ENCODE assay signal across 22 mouse cellular contexts in genomic region chr13:93180351-93180750, GRCm38 (mm10). TPM values are rescaled to one million over a fixed set of nuclear protein-coding genes. Genes with fewer than 3 reads are reported as not detected.
A peak's percentile ranks its signal among the peaks of the same experiment; 100 is the strongest.
DNase-seq lines count a peak whose midpoint lies in the region; ATAC-seq and TF ChIP-seq lines count a peak whose summit lies in the region.
"Had no signal": no experiment of that assay in that cellular context is flagged by ENCODE, and none has a peak within 500 bp of the region (broad histone marks: within the 10 kb centered on the region; RNA-seq: fewer than 3 reads in every experiment).

No protein-coding gene starts in this region.

- H3K9me3 ChIP-seq in CH12.LX (replicated peaks; ENCODE audit: low read length): no peaks in the 10 kb centered on the region
- no peaks in the 10 kb centered on the region for H3K9me3 ChIP-seq in kidney, embryonic 16.5 days (ENCODE audit: low read length)
- no peaks in the 10 kb centered on the region for H3K9me3 ChIP-seq in intestine, postnatal 0 days (ENCODE audit: control insufficient read depth)
- H3K9me3 ChIP-seq: embryonic facial prominence, embryonic 13.5 days; embryonic facial prominence, embryonic 15.5 days; forebrain, embryonic 10.5 days; forebrain, embryonic 12.5 days had no signal

- H3K27ac ChIP-seq in gastrocnemius, adult 2 months: peak overlapping the region; percentile 16; the same call in 1 of the 2 replicates
- H3K27ac ChIP-seq in CH12.LX (ENCODE audit: insufficient read depth, low read depth): no peak overlapping the region
- no peak overlapping the region for H3K27ac ChIP-seq in kidney, embryonic 16.5 days (ENCODE audit: low read length)
- no peak overlapping the region for H3K27ac ChIP-seq in intestine, postnatal 0 days (ENCODE audit: low read depth, low read length)
- H3K27ac ChIP-seq: embryonic facial prominence, embryonic 13.5 days; embryonic facial prominence, embryonic 15.5 days; forebrain, embryonic 10.5 days; forebrain, embryonic 12.5 days had no signal

- intact Hi-C loops in gastrocnemius, adult 2 months (cut with DNase I): no loop called here
- intact Hi-C loops in gastrocnemius, postnatal 36 days (cut with DNase I): no loop called here

- H3K4me3 ChIP-seq in gastrocnemius, adult 2 months: no peak overlapping the region
- H3K4me3 ChIP-seq in CH12.LX (replicated peaks in 1 of 3; ENCODE audit: low read depth in 2 of 3, low read length in 2 of 3, poor library complexity in 1 of 3): no peak overlapping the region
- no peak overlapping the region for H3K4me3 ChIP-seq in kidney, embryonic 16.5 days (ENCODE audit: low read length)
- H3K4me3 ChIP-seq in intestine, postnatal 0 days (ENCODE audit: low read depth, low read length): no peak overlapping the region
- H3K4me3 ChIP-seq: embryonic facial prominence, embryonic 13.5 days; embryonic facial prominence, embryonic 15.5 days; erythroblast, embryonic 14.5 days; forebrain, embryonic 10.5 days; forebrain, embryonic 12.5 days had no signal

- peaks cover 22 to 61% of the 10 kb centered on the region in 2 experiments for H3K36me3 ChIP-seq in CH12.LX (replicated peaks in 1 of 2; ENCODE audit: control insufficient read depth in 1 of 2, insufficient read depth in 1 of 2, low read length in 1 of 2)
- peaks cover 6% of the 10 kb centered on the region for H3K36me3 ChIP-seq in splenic B cell, adult 2 months (ENCODE audit: control insufficient read depth, insufficient read depth, low read length, poor library complexity, severe bottlenecking)
- peaks cover 18% of the 10 kb centered on the region for H3K36me3 ChIP-seq in kidney, embryonic 16.5 days (ENCODE audit: insufficient read depth, low read length)
- H3K36me3 ChIP-seq in intestine, postnatal 0 days (ENCODE audit: control insufficient read depth, insufficient read depth): peaks cover 23% of the 10 kb centered on the region

- no peak overlapping the region for H3K4me2 ChIP-seq in CH12.LX (ENCODE audit: insufficient read depth, low read depth, poor library complexity, severe bottlenecking)
- no peak overlapping the region for H3K4me2 ChIP-seq in kidney, embryonic 16.5 days (replicated peaks; ENCODE audit: low read depth, low read length)
- H3K4me2 ChIP-seq in intestine, postnatal 0 days (replicated peaks; ENCODE audit: low read depth): no peak overlapping the region
- H3K4me2 ChIP-seq: embryonic facial prominence, embryonic 13.5 days; embryonic facial prominence, embryonic 15.5 days; forebrain, embryonic 12.5 days had no signal

- no peak for TF ChIP-seq EP300 in CH12.LX (IDR thresholded peaks at IDR 0.05; ENCODE audit: low read length)

- ATAC-seq in kidney, embryonic 16.5 days (ENCODE audit: low FRiP score, low TSS enrichment): no peak
- ATAC-seq in intestine, postnatal 0 days: no peak
- ATAC-seq: CD4-positive, CD25-positive, alpha-beta regulatory T cell, adult 4 months had no signal

- H3K27me3 ChIP-seq in CH12.LX (replicated peaks): no peaks in the 10 kb centered on the region
- H3K27me3 ChIP-seq in splenic B cell, adult 2 months (ENCODE audit: control insufficient read depth, insufficient read depth, low read length, poor library complexity, severe bottlenecking): no peaks in the 10 kb centered on the region
- no peaks in the 10 kb centered on the region for H3K27me3 ChIP-seq in kidney, embryonic 16.5 days (ENCODE audit: insufficient read depth, low read length)
- no peaks in the 10 kb centered on the region for H3K27me3 ChIP-seq in intestine, postnatal 0 days (replicated peaks; ENCODE audit: control insufficient read depth, insufficient read depth, low read length)
- H3K27me3 ChIP-seq: embryonic facial prominence, embryonic 13.5 days; embryonic facial prominence, embryonic 15.5 days; forebrain, embryonic 12.5 days had no signal

- 71% methylated on average over 1 of the region's 1 CpGs for WGBS in kidney, embryonic 16.5 days
- WGBS in intestine, postnatal 0 days: 87% methylated on average over 1 of the region's 1 CpGs

- peaks cover 5 to 35% of the 10 kb centered on the region in 2 experiments; a peak in 3 of 4 replicates for H3K4me1 ChIP-seq in CH12.LX (ENCODE audit: control insufficient read depth in 1 of 2, insufficient read depth in 2 of 2)
- no peaks in the 10 kb centered on the region for H3K4me1 ChIP-seq in kidney, embryonic 16.5 days (ENCODE audit: insufficient read depth, low read length)
- no peaks in the 10 kb centered on the region for H3K4me1 ChIP-seq in intestine, postnatal 0 days (replicated peaks; ENCODE audit: control insufficient read depth, insufficient read depth, low read length)
- H3K4me1 ChIP-seq: embryonic facial prominence, embryonic 13.5 days; embryonic facial prominence, embryonic 15.5 days; forebrain, embryonic 10.5 days; forebrain, embryonic 12.5 days had no signal

- DNase-seq in gastrocnemius, adult 2 months: no peak
- DNase-seq in gastrocnemius, postnatal 36 days: no peak
- peak; percentile 14 for DNase-seq in CH12.LX (ENCODE audit: extremely low read depth)
- DNase-seq in splenic B cell, adult 2 months (ENCODE audit: low read depth, low spot score): peak; percentile 56
- DNase-seq: adrenal gland, adult 2 months; adrenal gland, postnatal 10 days; adrenal gland, postnatal 25 days; cerebellum, adult 11-12 months; cerebellum, adult 2 months; cerebellum, adult 9-11 months; cerebellum, postnatal 14 days; cerebellum, postnatal 36 days; embryo, embryonic 11 days had no signal

- TF ChIP-seq RAD21 in CH12.LX (IDR thresholded peaks at IDR 0.05; ENCODE audit: low read depth, low read length): no peak

- TF ChIP-seq POLR2A in CH12.LX (IDR thresholded peaks at IDR 0.05; ENCODE audit: low read depth, low read length): no peak

- no peak for TF ChIP-seq CTCF in gastrocnemius, adult 2 months (IDR thresholded peaks at IDR 0.05)
- TF ChIP-seq CTCF in CH12.LX (conservative IDR thresholded peaks at IDR 0.05 in 1 of 2, IDR thresholded peaks at IDR 0.05 in 1 of 2; ENCODE audit: low read depth in 2 of 2, low read length in 2 of 2): no peak
- no peak for TF ChIP-seq CTCF in intestine, postnatal 0 days (IDR thresholded peaks at IDR 0.05; ENCODE audit: low read depth)

- H3K9ac ChIP-seq in CH12.LX (ENCODE audit: insufficient read depth, low read depth): no peak overlapping the region
- H3K9ac ChIP-seq in kidney, embryonic 16.5 days (replicated peaks; ENCODE audit: low read length): no peak overlapping the region
- no peak overlapping the region for H3K9ac ChIP-seq in intestine, postnatal 0 days (ENCODE audit: low read depth, low read length)
- H3K9ac ChIP-seq: embryonic facial prominence, embryonic 13.5 days; embryonic facial prominence, embryonic 15.5 days; forebrain, embryonic 12.5 days had no signal

- dilution Hi-C loops in CH12.LX (cut with MboI; ENCODE audit: extremely low pct_ligation_motif_present, extremely low pct_unique_long_range_greater_than_20kb, low sequenced_read_pairs): no loop called here

- in situ Hi-C loops in CH12.LX (cut with MboI; ENCODE audit: low pct_ligation_motif_present, low pct_unique_long_range_greater_than_20kb, low sequenced_read_pairs): no loop called here

- H3K79me2 ChIP-seq in CH12.LX (replicated peaks; ENCODE audit: control insufficient read depth, extremely low read depth, insufficient read depth, poor library complexity, severe bottlenecking): peaks cover 42% of the 10 kb centered on the region

TF ChIP-seq in CH12.LX, 34 proteins besides CTCF, POLR2A, EP300 and RAD21:
- TF ChIP-seq MEF2A (IDR thresholded peaks at IDR 0.05; ENCODE audit: borderline replicate concordance, low read depth, low read length) (no peak), CHD1 (IDR thresholded peaks at IDR 0.05; ENCODE audit: low read depth, low read length) (no peak), JUND (conservative IDR thresholded peaks at IDR 0.05; ENCODE audit: low read depth, low read length) (no peak), ZMIZ1 (IDR thresholded peaks at IDR 0.05; ENCODE audit: low read depth, low read length) (no peak), SMC3 (IDR thresholded peaks at IDR 0.05; ENCODE audit: low read depth, low read length) (no peak), USF1 (IDR thresholded peaks at IDR 0.05; ENCODE audit: low read depth, low read length) (no peak), ELF1 (IDR thresholded peaks at IDR 0.05; ENCODE audit: low read depth, low read length) (no peak), UBTF (IDR thresholded peaks at IDR 0.05; ENCODE audit: low read depth, low read length) (no peak), MAX (IDR thresholded peaks at IDR 0.05; ENCODE audit: low read length) (no peak), USF2 (conservative IDR thresholded peaks at IDR 0.05; ENCODE audit: low read depth, low read length) (no peak), ZNF384 (IDR thresholded peaks at IDR 0.05; ENCODE audit: low read depth, low read length) (no peak), JUN (IDR thresholded peaks at IDR 0.05; ENCODE audit: insufficient read depth, low read depth, low read length) (no peak), HCFC1 (IDR thresholded peaks at IDR 0.05; ENCODE audit: low read depth, low read length) (no peak), MYC (IDR thresholded peaks at IDR 0.05; ENCODE audit: low read depth, low read length) (no peak), MAFK (IDR thresholded peaks at IDR 0.05; ENCODE audit: insufficient replicate concordance, low read length) (no peak), ZKSCAN1 (IDR thresholded peaks at IDR 0.05; ENCODE audit: borderline replicate concordance, low read depth, low read length) (no peak)

RNA-seq across cellular contexts. Expression of gene Tent2, which starts 11.8 kb away (rescaled TPM):
- 10 to 100 TPM; 10.2 to 12.4 TPM for total RNA-seq in gastrocnemius, adult 2 months (2021)
- 10 to 100 TPM in 1 of 2 experiments, 1 to 10 TPM in 1; 9.7 to 12.6 TPM for total RNA-seq in gastrocnemius, postnatal 36 days (2021)
- total RNA-seq in CH12.LX (2012; rRNA removed): 20.6 and 21.8 TPM in 2 replicates
- total RNA-seq in CH12.LX (2014; rRNA removed): 45.8 and 52.1 TPM in 2 replicates
- polyA plus RNA-seq in CH12.LX (2012; ENCODE audit: insufficient read length, low read depth): 44.0 and 62.1 TPM in 2 replicates
- polyA plus RNA-seq in kidney, embryonic 16.5 days (2015; fragmentation: Nextera tagmentation; extraction: Ambion mirVana): 55.4 and 58.3 TPM in 2 replicates
- polyA plus RNA-seq in intestine, postnatal 0 days (2015; fragmentation: Nextera tagmentation; extraction: Ambion mirVana): 39.3 and 40.3 TPM in 2 replicates

RNA-seq across cellular contexts. Expression of gene Cmya5, which starts 35.8 kb away (rescaled TPM):
- 1,000 to 10,000 TPM; 1,090 to 1,382 TPM for total RNA-seq in gastrocnemius, adult 2 months (2021)
- total RNA-seq in gastrocnemius, postnatal 36 days (2021): 1,000 to 10,000 TPM in 1 of 2 experiments, 100 to 1,000 TPM in 1; 950 to 1,118 TPM
- total RNA-seq in CH12.LX (2012; rRNA removed) (0.59 and 0.63 TPM in 2 replicates), CH12.LX (2014; rRNA removed) (0.15 and 0.19 TPM in 2 replicates)
- 0.25 and 0.34 TPM in 2 replicates for polyA plus RNA-seq in CH12.LX (2012; ENCODE audit: insufficient read length, low read depth)
- polyA plus RNA-seq in kidney, embryonic 16.5 days (2015; fragmentation: Nextera tagmentation; extraction: Ambion mirVana): 0.09 and 0.11 TPM in 2 replicates
- polyA plus RNA-seq in intestine, postnatal 0 days (2015; fragmentation: Nextera tagmentation; extraction: Ambion mirVana): 0.04 and 0.08 TPM in 2 replicates
- total RNA-seq: common myeloid progenitor, adult 5-6 weeks had no signal
- polyA plus RNA-seq: erythroblast, embryonic 14.5 days had no signal

Comparison
In these comparisons a context has a peak if more than half of its experiments do, and no peak if none do; other contexts are left out.
1. DNase-seq: peak in CH12.LX (single experiment) and splenic B cell, adult 2 months (single experiment); none in gastrocnemius, adult 2 months (single experiment) and gastrocnemius, postnatal 36 days (0 of 2).
2. RNA of gene Cmya5, which starts 35.8 kb away (total RNA-seq): 1,090 to 1,382 TPM in gastrocnemius, adult 2 months and 950 to 1,118 TPM in gastrocnemius, postnatal 36 days; 0.15 to 0.63 TPM in CH12.LX; every median in the first group is over 100 times any median in the second.